Mouse (Mus musculus): ENCODE results near the gene Atp2b4.

- TF ChIP-seq CTCF (IDR thresholded peaks at IDR 0.05; ENCODE audit: control insufficient read depth, insufficient read depth, insufficient replicate concordance, low read depth, low read length) (peak; percentile 74), POLR2A (IDR thresholded peaks at IDR 0.05; ENCODE audit: control insufficient read depth, low read depth, low read length) (no peak)
Measured at GRCm38 (mm10) chr1:133716464-133716863, 84.4 kb downstream of the Atp2b4 start.
